In the genomic region with DNA sequence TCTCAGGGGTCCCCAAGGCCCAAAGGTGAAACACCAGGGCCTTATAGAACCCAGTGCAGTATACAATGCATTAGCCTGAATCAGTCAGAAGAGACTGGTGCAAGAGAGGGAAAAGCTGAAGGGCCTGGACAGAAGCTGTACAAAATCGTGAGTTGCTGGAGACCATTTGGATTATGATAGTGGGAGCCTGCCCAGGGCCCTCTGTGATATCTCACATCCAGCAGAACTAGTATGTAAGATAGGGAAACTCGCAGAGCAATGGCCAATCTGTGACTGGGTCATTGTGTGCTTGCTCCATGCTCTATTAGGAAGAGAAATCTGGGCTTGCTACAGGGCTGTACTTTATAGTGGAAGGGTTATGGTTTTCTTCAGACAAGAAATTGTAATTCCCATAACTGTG, we compare ENCODE assay signal across 42 mouse cellular contexts. TPM values are rescaled to one million over a fixed set of nuclear protein-coding genes. Genes with fewer than 3 reads are reported as not detected.
"Had no signal": no experiment of that assay in that cellular context is flagged by ENCODE, and none has a peak within 500 bp of the region (broad histone marks: within the 10 kb centered on the region; RNA-seq: fewer than 3 reads in every experiment).

A gene (plus strand): TSS at position 84 of the 400 bp plus-strand sequence.

- DNase-seq: left cerebral cortex, postnatal 4 days; lung, adult 18-20 months; lung, adult 2 months; lung, embryonic 14.5 days; lung, postnatal 10 days; lung, postnatal 14 days; lung, postnatal 36 days; lung, postnatal 4 days; midbrain, embryonic 14.5 days had no signal

- H3K27ac ChIP-seq: left cerebral cortex, adult 2 months; limb, embryonic 10.5 days; limb, embryonic 12.5 days; limb, embryonic 13.5 days; limb, embryonic 15.5 days; liver, embryonic 14.5 days; liver, embryonic 15.5 days; lung, embryonic 15.5 days; macrophage; midbrain, embryonic 10.5 days; midbrain, embryonic 12.5 days; midbrain, embryonic 13.5 days; midbrain, embryonic 15.5 days; neural tube, embryonic 12.5 days had no signal

- H3K4me2 ChIP-seq: limb, embryonic 12.5 days; limb, embryonic 13.5 days; limb, embryonic 15.5 days; liver, embryonic 15.5 days; lung, embryonic 14.5 days; lung, embryonic 15.5 days; midbrain, embryonic 11.5 days; midbrain, embryonic 12.5 days; midbrain, embryonic 13.5 days; midbrain, embryonic 15.5 days; neural tube, embryonic 12.5 days had no signal

- H3K4me3 ChIP-seq: left cerebral cortex, adult 2 months; limb, embryonic 10.5 days; limb, embryonic 12.5 days; limb, embryonic 13.5 days; limb, embryonic 15.5 days; liver, embryonic 15.5 days; lung, embryonic 15.5 days; megakaryocyte, embryonic 14.5 days; midbrain, embryonic 10.5 days; midbrain, embryonic 12.5 days; midbrain, embryonic 13.5 days; midbrain, embryonic 15.5 days; myocyte; neural tube, embryonic 12.5 days had no signal

- H3K9ac ChIP-seq: limb, embryonic 12.5 days; limb, embryonic 13.5 days; limb, embryonic 15.5 days; liver, embryonic 14.5 days; liver, embryonic 15.5 days; lung, embryonic 14.5 days; lung, embryonic 15.5 days; midbrain, embryonic 12.5 days; midbrain, embryonic 13.5 days; midbrain, embryonic 15.5 days; neural tube, embryonic 12.5 days had no signal

- H3K4me1 ChIP-seq: limb, embryonic 10.5 days; limb, embryonic 12.5 days; limb, embryonic 13.5 days; limb, embryonic 15.5 days; liver, embryonic 15.5 days; lung, embryonic 15.5 days; megakaryocyte, embryonic 14.5 days; midbrain, embryonic 10.5 days; midbrain, embryonic 12.5 days; midbrain, embryonic 13.5 days; midbrain, embryonic 15.5 days; neural tube, embryonic 12.5 days had no signal

- H3K36me3 ChIP-seq: limb, embryonic 10.5 days; limb, embryonic 12.5 days; limb, embryonic 13.5 days; limb, embryonic 15.5 days; liver, embryonic 15.5 days; lung, embryonic 15.5 days; midbrain, embryonic 10.5 days; midbrain, embryonic 12.5 days; midbrain, embryonic 13.5 days; midbrain, embryonic 15.5 days; neural tube, embryonic 12.5 days had no signal

- H3K9me3 ChIP-seq: limb, embryonic 10.5 days; limb, embryonic 12.5 days; limb, embryonic 13.5 days; limb, embryonic 15.5 days; liver, embryonic 15.5 days; lung, embryonic 15.5 days; megakaryocyte, embryonic 14.5 days; midbrain, embryonic 10.5 days; midbrain, embryonic 12.5 days; midbrain, embryonic 13.5 days; midbrain, embryonic 15.5 days; neural tube, embryonic 12.5 days had no signal

- H3K27me3 ChIP-seq: limb, embryonic 12.5 days; limb, embryonic 13.5 days; limb, embryonic 15.5 days; lung, embryonic 15.5 days; megakaryocyte, embryonic 14.5 days; midbrain, embryonic 12.5 days; midbrain, embryonic 13.5 days; midbrain, embryonic 15.5 days; neural tube, embryonic 12.5 days had no signal

- ATAC-seq: lung, postnatal 0 days; midbrain, embryonic 13.5 days; midbrain, embryonic 15.5 days; midbrain, embryonic 16.5 days had no signal

RNA-seq across cellular contexts. Expression of the gene that starts here (rescaled TPM):
- total RNA-seq: left cerebral cortex, adult 18-20 months; left cerebral cortex, adult 2 months; left cerebral cortex, adult 8-10 months; left cerebral cortex, postnatal 14 days; left cerebral cortex, postnatal 25 days; left cerebral cortex, postnatal 4 days; liver, adult 2 months; megakaryocyte progenitor cell, adult 5-6 weeks; megakaryocyte, adult 5-6 weeks; megakaryocyte-erythroid progenitor cell, adult 5-6 weeks; midbrain, postnatal 0 days; monocyte, adult 5-6 weeks had no signal
- polyA plus RNA-seq: limb, embryonic 10.5 days; limb, embryonic 11.5 days; limb, embryonic 12.5 days; limb, embryonic 13.5 days; limb, embryonic 14.5 days; limb, embryonic 15.5 days; liver, adult 2 months; lung, adult 2 months; lung, embryonic 14.5 days; lung, embryonic 15.5 days; lung, embryonic 16.5 days; lung, postnatal 0 days; macrophage; midbrain, embryonic 10.5 days; midbrain, embryonic 11.5 days; midbrain, embryonic 12.5 days; midbrain, embryonic 13.5 days; midbrain, embryonic 14.5 days; midbrain, embryonic 15.5 days; midbrain, embryonic 16.5 days; midbrain, postnatal 0 days; myocyte; neural tube, embryonic 11.5 days; neural tube, embryonic 12.5 days had no signal
